Mouse (Mus musculus) embryonic facial prominence, embryonic 15.5 days (tissue): ENCODE results near the gene Snx20. TPM values are rescaled to one million over a fixed set of nuclear protein-coding genes. Genes with fewer than 3 reads are reported as not detected.

ENCODE experiments used
- polyA plus RNA-seq: library from polyadenylated mRNA; unstranded; fragments of >200 nt; fragmentation: Nextera tagmentation; extraction: Ambion mirVana; gene quantifications from 2 replicates; pipeline ENCODE4 v1.2.1, GENCODE M21; 2015

The Snx20 gene
- polyA plus RNA-seq, 1 experiment from 2014 or later, result 3.4 TPM

Other genes starting within 250 kb of the Snx20 start
- 92.6 and 92.9 TPM in 2 replicates for gene Nkd1, start 114.8 kb downstream of the Snx20 start, polyA plus RNA-seq
- 0.55 and 0.64 TPM in 2 replicates for gene Nod2, start 11.2 kb upstream of the Snx20 start, polyA plus RNA-seq
- gene Cyld, start 60.9 kb upstream of the Snx20 start, polyA plus RNA-seq, result 13.0 and 14.1 TPM in 2 replicates